Mouse (Mus musculus) neural tube, embryonic 12.5 days (tissue): ENCODE data around the gene Irf2bp1. TPM values are rescaled to one million over a fixed set of nuclear protein-coding genes. Genes with fewer than 3 reads are reported as not detected.
A peak's percentile ranks its signal among the peaks of the same experiment; 100 is the strongest.

Source experiments
- ATAC-seq: fragments of 200-750 bp; cut with Nextera tagmentation; 2 replicates; pipeline ENCODE4 v1.8.0; 2017; ENCODE audit warnings: low read depth, mild to moderate bottlenecking, moderate TSS enrichment, moderate library complexity; ENCODE audit not compliant: low FRiP score
- H3K27ac ChIP-seq: fragments of 300-500 bp; sonication (generic); 2 replicates; pipeline ENCODE4 v1.5.1; 2016
- H3K27me3 ChIP-seq: fragments of 300-500 bp; sonication (generic); replicated peaks from 2 replicates; pipeline ENCODE4 v1.6.1; 2016; ENCODE audit warnings: mild to moderate bottlenecking
- H3K36me3 ChIP-seq: fragments of 300-500 bp; sonication (generic); 2 replicates; pipeline ENCODE4 v1.6.1; 2016; ENCODE audit warnings: mild to moderate bottlenecking
- H3K4me1 ChIP-seq: fragments of 300-500 bp; sonication (generic); 2 replicates; pipeline ENCODE4 v1.6.1; 2016
- H3K4me2 ChIP-seq: fragments of 300-500 bp; sonication (generic); replicated peaks from 2 replicates; pipeline ENCODE4 v1.6.1; 2016; ENCODE audit warnings: mild to moderate bottlenecking
- H3K4me3 ChIP-seq: fragments of 300-500 bp; sonication (generic); 2 replicates; pipeline ENCODE4 v1.5.1; 2016
- H3K9ac ChIP-seq: fragments of 300-500 bp; sonication (generic); 2 replicates; pipeline ENCODE4 v1.6.1; 2016; ENCODE audit warnings: mild to moderate bottlenecking
- H3K9me3 ChIP-seq: fragments of 300-500 bp; sonication (generic); 2 replicates; pipeline ENCODE4 v1.6.1; 2016; ENCODE audit warnings: mild to moderate bottlenecking
- WGBS: fragments of 180-500 bp; shearing (Covaris S2); methylation state at CpG from one replicate; pipeline ENCODE4 v1.1.7; 2016; 5-methylcytosine and 5-hydroxymethylcytosine counted together
- polyA plus RNA-seq: library from polyadenylated mRNA; unstranded; fragments of >200 nt; fragmentation: Nextera tagmentation; extraction: Ambion mirVana; gene quantifications from 2 replicates; pipeline ENCODE4 v1.2.1, GENCODE M21; 2016

The Irf2bp1 gene
- 41.6 and 45.2 TPM in 2 replicates for polyA plus RNA-seq

- Histone ChIP-seq H3K36me3 (peaks cover 25% of the 10 kb centered on the region), H3K4me1 (peaks cover 46% of the 10 kb centered on the region), H3K9ac (peak within 1 kb of the TSS; percentile 94), H3K27me3 (no peaks in the 10 kb centered on the region), H3K4me3 (peak within 1 kb of the TSS; percentile 92), H3K4me2 (peak within 1 kb of the TSS; percentile 100), H3K9me3 (no peaks in the 10 kb centered on the region), H3K27ac (peak within 1 kb of the TSS; percentile 89)
- WGBS = under 1% methylated on average over 89 of the region's 90 CpGs
- peak; percentile 34 for ATAC-seq
These were observed at the start of gene Irf2bp1 for GRCm38 (mm10) chr7:19003902-19004630. Irf2bp1 (plus strand) TSS chr7:19004044.

DNA sequence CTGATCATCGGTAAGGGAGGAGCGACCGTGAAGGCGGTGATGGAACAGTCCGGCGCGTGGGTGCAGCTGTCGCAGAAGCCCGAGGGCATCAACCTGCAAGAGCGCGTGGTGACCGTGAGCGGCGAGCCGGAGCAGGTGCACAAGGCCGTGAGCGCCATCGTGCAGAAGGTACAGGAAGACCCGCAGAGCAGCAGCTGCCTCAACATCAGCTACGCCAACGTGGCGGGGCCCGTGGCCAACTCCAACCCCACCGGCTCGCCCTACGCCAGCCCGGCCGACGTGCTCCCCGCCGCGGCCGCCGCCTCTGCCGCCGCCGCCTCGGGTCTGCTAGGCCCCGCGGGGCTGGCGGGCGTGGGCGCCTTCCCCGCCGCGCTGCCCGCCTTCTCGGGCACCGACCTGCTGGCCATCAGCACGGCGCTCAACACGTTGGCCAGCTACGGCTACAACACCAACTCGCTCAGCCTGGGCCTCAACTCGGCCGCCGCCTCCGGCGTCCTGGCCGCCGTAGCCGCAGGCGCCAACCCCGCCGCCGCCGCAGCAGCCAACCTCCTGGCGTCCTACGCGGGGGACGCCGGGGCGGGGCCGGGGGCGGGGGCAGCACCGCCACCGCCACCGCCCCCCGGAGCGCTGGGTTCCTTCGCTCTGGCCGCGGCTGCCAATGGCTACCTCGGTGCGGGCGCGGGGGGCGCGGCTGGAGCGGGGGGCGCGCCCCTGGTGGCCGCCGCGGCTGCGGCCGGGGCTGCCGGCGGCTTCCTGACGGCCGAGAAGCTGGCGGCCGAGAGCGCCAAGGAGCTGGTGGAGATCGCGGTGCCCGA is 46.1 kb upstream of the Irf2bp1 start:
- peaks cover 9% of the 10 kb centered on the region for H3K27me3 ChIP-seq
- H3K36me3 ChIP-seq = peaks cover 48% of the 10 kb centered on the region
- H3K9ac ChIP-seq = peak overlapping the region; percentile 59
- under 1% methylated on average over 103 of the region's 107 CpGs for WGBS
- peak overlapping the region; percentile 69 for H3K4me2 ChIP-seq
- H3K4me1 ChIP-seq = peaks cover 53% of the 10 kb centered on the region
- H3K9me3 ChIP-seq = no peaks in the 10 kb centered on the region
- peak overlapping the region; percentile 37 for H3K27ac ChIP-seq
- peak; percentile 65 for ATAC-seq
- H3K4me3 ChIP-seq = peak overlapping the region; percentile 40

- WGBS = 2% methylated on average over 21 of the region's 21 CpGs
- H3K36me3 ChIP-seq = peaks cover 42% of the 10 kb centered on the region
- ATAC-seq = peak; percentile 0; the same call in 1 of the 2 replicates
- peak overlapping the region; percentile 40 for H3K4me3 ChIP-seq
- H3K9me3 ChIP-seq = no peaks in the 10 kb centered on the region
- H3K4me2 ChIP-seq = peak overlapping the region; percentile 69
- H3K4me1 ChIP-seq = peaks cover 59% of the 10 kb centered on the region
- H3K27me3 ChIP-seq = peaks cover 14% of the 10 kb centered on the region
- no peak overlapping the region for H3K27ac ChIP-seq
- H3K9ac ChIP-seq = peak overlapping the region; percentile 59; the same call in 1 of the 2 replicates
These were observed 45.5 kb upstream of the Irf2bp1 start for GRCm38 (mm10) chr7:18958384-18958766.

- Histone ChIP-seq H3K36me3 (peaks cover 31% of the 10 kb centered on the region), H3K9me3 (no peaks in the 10 kb centered on the region), H3K4me3 (no peak overlapping the region), H3K27ac (no peak overlapping the region), H3K9ac (no peak overlapping the region), H3K27me3 (peaks cover 24% of the 10 kb centered on the region), H3K4me2 (no peak overlapping the region), H3K4me1 (peaks cover 70% of the 10 kb centered on the region)
- no peak for ATAC-seq
- WGBS = 59% methylated on average over 8 of the region's 8 CpGs
These were observed 44.4 kb upstream of the Irf2bp1 start for GRCm38 (mm10) chr7:18959446-18959845.

- Histone ChIP-seq H3K4me3 (peak overlapping the region; percentile 13; the same call in 1 of the 2 replicates), H3K4me2 (peak overlapping the region; percentile 57), H3K4me1 (peaks cover 61% of the 10 kb centered on the region), H3K9ac (no peak overlapping the region), H3K36me3 (peaks cover 17% of the 10 kb centered on the region; the same call in 1 of the 2 replicates), H3K27me3 (peaks cover 24% of the 10 kb centered on the region), H3K27ac (no peak overlapping the region), H3K9me3 (no peaks in the 10 kb centered on the region)
- WGBS = under 1% methylated on average over 17 of the region's 17 CpGs
- no peak for ATAC-seq
These were observed 41.6 kb upstream of the Irf2bp1 start for GRCm38 (mm10) chr7:18962171-18962792.

DNA sequence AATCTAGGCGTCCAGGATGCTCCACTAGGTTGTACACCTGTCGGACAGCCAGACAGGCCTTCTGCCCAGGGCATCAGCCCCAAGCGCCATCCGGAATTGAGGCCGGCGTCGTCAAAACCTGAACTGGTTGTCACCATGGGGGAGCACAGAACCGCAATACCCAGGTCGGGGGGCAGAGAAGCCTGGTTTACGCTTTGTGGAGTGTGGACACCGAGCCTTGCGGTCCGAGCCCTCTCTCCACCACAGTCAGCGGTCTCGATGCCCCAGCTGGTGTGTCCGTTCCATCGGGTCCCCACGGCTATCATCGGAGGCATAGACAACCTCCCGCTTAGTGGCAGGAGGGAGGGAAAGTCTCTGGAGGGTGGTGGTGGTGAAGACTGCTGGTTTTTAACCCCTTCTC is 41.0 kb upstream of the Irf2bp1 start:
- peak overlapping the region; percentile 13; the same call in 1 of the 2 replicates for H3K4me3 ChIP-seq
- peaks cover 56% of the 10 kb centered on the region for H3K4me1 ChIP-seq
- ATAC-seq = no peak
- H3K9ac ChIP-seq = no peak overlapping the region
- H3K27ac ChIP-seq = no peak overlapping the region
- H3K9me3 ChIP-seq = no peaks in the 10 kb centered on the region
- peaks cover 15% of the 10 kb centered on the region; the same call in 1 of the 2 replicates for H3K36me3 ChIP-seq
- 1% methylated on average over 20 of the region's 20 CpGs for WGBS
- H3K27me3 ChIP-seq = peaks cover 24% of the 10 kb centered on the region
- peak overlapping the region; percentile 57 for H3K4me2 ChIP-seq

GRCm38 (mm10) chr7:18963294-18963843 is 40.5 kb upstream of the Irf2bp1 start:
- Histone ChIP-seq H3K27me3 (peaks cover 24% of the 10 kb centered on the region), H3K4me1 (peaks cover 51% of the 10 kb centered on the region), H3K9ac (no peak overlapping the region), H3K27ac (no peak overlapping the region), H3K36me3 (peaks cover 9% of the 10 kb centered on the region; the same call in 1 of the 2 replicates), H3K4me3 (no peak overlapping the region), H3K9me3 (no peaks in the 10 kb centered on the region), H3K4me2 (peak overlapping the region; percentile 57)
- 2% methylated on average over 19 of the region's 19 CpGs for WGBS
- ATAC-seq = no peak

GRCm38 (mm10) chr7:18965312-18965711 is 38.5 kb upstream of the Irf2bp1 start:
- ATAC-seq = no peak
- no peak overlapping the region for H3K4me2 ChIP-seq
- 84% methylated on average over 5 of the region's 5 CpGs for WGBS
- H3K9ac ChIP-seq = no peak overlapping the region
- no peaks in the 10 kb centered on the region for H3K9me3 ChIP-seq
- 0 out of 2 replicates have a peak, but pooled peaks cover 5% of the 10 kb centered on the region for H3K36me3 ChIP-seq
- peaks cover 24% of the 10 kb centered on the region for H3K27me3 ChIP-seq
- no peak overlapping the region for H3K4me3 ChIP-seq
- peaks cover 40% of the 10 kb centered on the region for H3K4me1 ChIP-seq
- H3K27ac ChIP-seq = no peak overlapping the region

- ATAC-seq = peak; percentile 30
- Histone ChIP-seq H3K4me3 (no peak overlapping the region), H3K36me3 (no peaks in the 10 kb centered on the region), H3K27ac (no peak overlapping the region), H3K4me1 (peaks cover 18% of the 10 kb centered on the region), H3K27me3 (peaks cover 16% of the 10 kb centered on the region), H3K4me2 (no peak overlapping the region), H3K9me3 (no peaks in the 10 kb centered on the region), H3K9ac (0 out of 2 replicates have a peak overlapping the region, but pooled peaks have one; percentile 13)
- 8% methylated on average over 8 of the region's 8 CpGs for WGBS
These were observed 36.2 kb upstream of the Irf2bp1 start for GRCm38 (mm10) chr7:18967603-18968002.

- Histone ChIP-seq H3K36me3 (no peaks in the 10 kb centered on the region), H3K9ac (no peak overlapping the region), H3K4me3 (no peak overlapping the region), H3K9me3 (no peaks in the 10 kb centered on the region), H3K4me2 (no peak overlapping the region), H3K27me3 (no peaks in the 10 kb centered on the region), H3K4me1 (no peaks in the 10 kb centered on the region), H3K27ac (no peak overlapping the region)
- no peak for ATAC-seq
- 83% methylated on average over 3 of the region's 3 CpGs for WGBS
These were observed 32.9 kb upstream of the Irf2bp1 start for GRCm38 (mm10) chr7:18970956-18971355.

DNA sequence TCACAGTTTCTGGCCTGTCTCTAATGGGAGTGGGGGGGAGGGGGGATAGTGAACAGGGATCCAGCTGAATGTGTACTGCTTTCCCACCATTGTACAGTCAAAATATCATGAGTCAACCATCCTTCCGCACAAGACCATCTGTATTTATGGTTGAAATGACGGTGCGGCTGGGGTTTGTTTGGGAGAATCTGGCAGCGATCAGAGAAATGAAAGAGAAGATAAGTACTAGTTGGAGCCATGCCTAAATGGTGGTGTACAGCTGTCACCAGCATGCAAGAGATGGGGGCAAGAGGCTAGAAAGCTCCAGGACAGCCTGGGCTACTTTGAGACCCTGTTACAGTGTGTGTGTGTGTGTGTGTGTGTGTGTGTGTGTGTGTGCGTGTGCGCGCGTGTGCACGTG is 25.5 kb upstream of the Irf2bp1 start:
- H3K9me3 ChIP-seq = no peaks in the 10 kb centered on the region
- H3K4me1 ChIP-seq = no peaks in the 10 kb centered on the region
- H3K4me3 ChIP-seq = no peak overlapping the region
- no peak overlapping the region for H3K27ac ChIP-seq
- no peaks in the 10 kb centered on the region for H3K27me3 ChIP-seq
- ATAC-seq = no peak
- H3K4me2 ChIP-seq = no peak overlapping the region
- H3K36me3 ChIP-seq = no peaks in the 10 kb centered on the region
- H3K9ac ChIP-seq = no peak overlapping the region
- 89% methylated on average over 9 of the region's 9 CpGs for WGBS
